Mouse (Mus musculus): ENCODE data around the gene Ip6k1. TPM values are rescaled to one million over a fixed set of nuclear protein-coding genes. Genes with fewer than 3 reads are reported as not detected.

Ip6k1 gene
- polyA plus RNA-seq, 1 experiment from 2014 or later, result 65.5 TPM

DNA sequence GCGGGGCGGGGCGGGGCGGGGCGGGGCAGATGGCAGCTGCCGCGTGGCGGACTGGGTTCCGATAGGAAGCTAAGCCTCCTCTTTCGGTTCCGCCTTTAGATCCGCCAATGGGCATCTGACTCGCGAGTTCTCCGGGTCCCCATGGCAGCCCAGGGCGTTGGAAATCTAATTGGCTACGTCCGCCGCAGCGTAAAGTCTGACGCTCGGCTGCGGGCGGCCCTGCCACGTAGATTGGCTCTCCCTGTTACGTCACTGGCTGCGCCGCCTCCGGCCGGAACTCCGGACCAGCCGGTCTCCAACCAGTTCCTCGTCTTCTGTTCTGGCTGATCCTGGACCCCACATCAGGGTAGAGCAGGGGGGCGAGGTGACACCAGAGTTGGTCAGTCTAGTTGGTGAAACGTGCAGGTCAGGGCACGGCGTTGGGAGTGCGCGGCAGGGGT lies 46.7 kb downstream of the Ip6k1 start, which contains the start of gene Gmppb:
Gmppb (plus strand) TSS at position 227 of the 440 bp plus-strand sequence.
- no peaks in the 10 kb centered on the region for H3K9me3 ChIP-seq
- H3K36me3 ChIP-seq, result peaks cover 69% of the 10 kb centered on the region
- WGBS, result under 1% methylated on average over 39 of the region's 39 CpGs

DNA sequence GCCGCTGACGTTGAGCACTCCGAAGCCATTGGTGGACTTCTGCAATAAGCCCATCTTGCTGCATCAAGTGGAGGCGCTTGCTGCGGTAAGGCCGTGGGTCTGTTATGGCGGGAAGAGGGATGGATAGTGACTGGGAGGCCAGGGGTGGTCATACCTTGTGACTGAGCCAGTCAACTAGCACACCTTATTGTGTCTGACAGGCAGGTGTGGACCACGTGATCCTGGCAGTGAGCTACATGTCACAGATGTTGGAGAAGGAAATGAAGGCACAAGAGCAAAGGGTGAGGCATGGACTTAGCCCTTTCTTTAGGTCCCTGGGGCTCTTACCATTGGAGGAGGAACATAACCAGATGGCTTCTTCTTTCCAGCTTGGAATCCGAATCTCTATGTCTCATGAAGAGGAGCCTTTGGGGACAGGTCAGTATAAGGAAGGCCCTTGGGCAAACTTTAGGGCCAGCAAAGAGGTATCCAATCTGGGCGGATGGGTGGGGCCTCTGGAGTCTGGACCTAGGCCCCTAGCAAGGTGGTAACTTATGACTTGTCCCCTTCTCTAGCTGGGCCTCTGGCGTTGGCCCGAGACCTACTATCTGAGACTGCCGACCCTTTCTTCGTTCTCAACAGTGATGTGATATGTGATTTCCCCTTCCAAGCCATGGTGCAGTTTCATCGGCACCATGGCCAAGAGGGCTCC lies 47.4 kb downstream of the Ip6k1 start:
- peaks cover 39% of the 10 kb centered on the region for H3K4me1 ChIP-seq (replicated peaks)

More for the DNA sequence above, 46.7 kb downstream of the Ip6k1 start, which contains the start of gene Gmppb:
- Histone ChIP-seq H3K27me3 (ENCODE audit: insufficient read depth, poor library complexity, severe bottlenecking) (no peaks in the 10 kb centered on the region), H3K4me1 (replicated peaks) (peaks cover 39% of the 10 kb centered on the region), H3K27ac (peak within 1 kb of the TSS; percentile 86), H3K4me3 (peak within 1 kb of the TSS; percentile 75)
- peak; percentile 97 for DNase-seq (ENCODE audit: low spot score)

DNA sequence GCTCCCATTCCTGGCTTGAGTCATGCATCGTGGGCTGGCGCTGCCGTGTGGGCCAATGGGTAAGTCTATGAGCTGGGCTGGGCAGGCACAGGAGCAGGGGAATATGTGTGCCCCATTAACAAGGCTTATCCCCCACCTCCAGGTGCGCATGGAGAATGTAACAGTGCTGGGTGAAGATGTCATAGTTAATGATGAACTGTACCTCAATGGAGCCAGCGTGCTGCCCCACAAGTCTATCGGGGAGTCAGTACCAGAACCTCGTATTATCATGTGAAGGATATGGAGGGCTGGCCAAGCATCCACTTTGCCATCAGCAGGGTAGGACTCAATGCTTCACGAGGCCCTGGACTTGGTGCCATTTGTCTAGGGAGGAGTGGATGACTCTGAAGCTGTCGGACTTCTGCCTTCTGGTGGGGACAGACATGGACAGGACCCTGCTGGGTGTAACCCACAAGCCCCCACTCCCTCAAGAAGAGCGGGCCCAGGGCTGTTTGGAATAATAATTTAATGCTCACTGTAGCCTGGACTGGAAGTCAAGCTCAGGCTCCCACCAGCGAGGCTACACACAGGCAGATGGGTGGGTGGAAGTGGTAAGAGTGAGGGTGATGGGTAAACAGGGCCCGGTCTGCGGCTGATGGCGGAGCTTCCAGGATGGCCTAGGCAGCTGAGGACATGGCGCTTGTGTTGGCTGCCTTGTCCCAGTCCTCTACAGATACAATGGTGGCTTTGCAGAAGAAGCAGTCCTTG lies 49.1 kb downstream of the Ip6k1 start:
- peaks cover 73% of the 10 kb centered on the region for H3K36me3 ChIP-seq
- H3K4me3 ChIP-seq, result no peak overlapping the region
- WGBS, result 93% methylated on average over 15 of the region's 15 CpGs
- H3K9me3 ChIP-seq, result no peaks in the 10 kb centered on the region
- no peaks in the 10 kb centered on the region for H3K27me3 ChIP-seq (ENCODE audit: insufficient read depth, poor library complexity, severe bottlenecking)
- H3K27ac ChIP-seq, result no peak overlapping the region
- no peak for DNase-seq (ENCODE audit: low spot score)
- H3K4me1 ChIP-seq (replicated peaks), result peaks cover 39% of the 10 kb centered on the region

More for the DNA sequence above, 47.4 kb downstream of the Ip6k1 start:
- Histone ChIP-seq H3K36me3 (peaks cover 73% of the 10 kb centered on the region), H3K27ac (peak overlapping the region; percentile 86), H3K27me3 (ENCODE audit: insufficient read depth, poor library complexity, severe bottlenecking) (no peaks in the 10 kb centered on the region), H3K4me3 (peak overlapping the region; percentile 75), H3K9me3 (no peaks in the 10 kb centered on the region)
- no peak for DNase-seq (ENCODE audit: low spot score)
- 45% methylated on average over 15 of the region's 15 CpGs for WGBS

DNA sequence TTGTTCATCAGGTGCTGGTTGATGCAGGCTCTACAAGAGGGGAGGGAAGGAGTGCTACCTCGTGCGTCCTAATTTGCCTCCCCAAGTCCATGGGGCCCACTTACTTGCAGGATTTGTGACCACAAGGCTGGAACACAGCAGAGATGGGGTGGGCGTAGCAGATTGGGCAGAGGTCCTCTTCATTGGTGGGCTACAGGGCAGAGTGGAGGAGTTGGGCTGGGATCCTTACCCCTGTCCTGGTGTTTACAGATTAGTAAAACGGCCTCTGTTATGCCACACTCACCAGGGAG lies 49.6 kb downstream of the Ip6k1 start:
- 84% methylated on average over 4 of the region's 4 CpGs for WGBS
- no peaks in the 10 kb centered on the region for H3K9me3 ChIP-seq
- peaks cover 73% of the 10 kb centered on the region for H3K36me3 ChIP-seq
- H3K4me1 ChIP-seq (replicated peaks), result peaks cover 41% of the 10 kb centered on the region
- H3K27ac ChIP-seq, result no peak overlapping the region
- DNase-seq (ENCODE audit: low spot score), result no peak
- H3K27me3 ChIP-seq (ENCODE audit: insufficient read depth, poor library complexity, severe bottlenecking), result no peaks in the 10 kb centered on the region
- no peak overlapping the region for H3K4me3 ChIP-seq

DNA sequence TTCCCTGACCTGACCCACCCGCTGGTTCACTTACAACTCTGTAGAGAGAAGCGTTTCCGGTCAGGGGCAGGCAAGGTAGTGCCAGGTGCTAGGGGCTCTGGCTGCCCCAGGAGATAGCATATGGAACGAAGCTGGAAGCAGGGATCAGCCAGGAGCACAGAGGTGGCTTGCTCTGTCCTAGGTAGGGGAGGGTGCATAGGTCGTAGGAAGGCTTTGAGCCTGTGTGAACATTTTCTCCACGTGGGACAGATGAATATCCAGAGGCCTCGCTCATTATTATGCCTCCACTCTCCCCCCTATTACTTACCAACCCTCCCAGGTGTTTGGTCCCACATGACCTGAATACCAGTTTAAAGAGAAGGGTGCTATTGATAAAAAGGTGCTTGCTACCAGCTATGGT lies 50.1 kb downstream of the Ip6k1 start:
- H3K36me3 ChIP-seq, result peaks cover 73% of the 10 kb centered on the region
- WGBS, result 70% methylated on average over 7 of the region's 7 CpGs
- H3K4me3 ChIP-seq, result no peak overlapping the region
- H3K4me1 ChIP-seq (replicated peaks), result peaks cover 40% of the 10 kb centered on the region
- DNase-seq (ENCODE audit: low spot score), result no peak
- H3K27me3 ChIP-seq (ENCODE audit: insufficient read depth, poor library complexity, severe bottlenecking), result no peaks in the 10 kb centered on the region
- no peak overlapping the region for H3K27ac ChIP-seq
- no peaks in the 10 kb centered on the region for H3K9me3 ChIP-seq

DNA sequence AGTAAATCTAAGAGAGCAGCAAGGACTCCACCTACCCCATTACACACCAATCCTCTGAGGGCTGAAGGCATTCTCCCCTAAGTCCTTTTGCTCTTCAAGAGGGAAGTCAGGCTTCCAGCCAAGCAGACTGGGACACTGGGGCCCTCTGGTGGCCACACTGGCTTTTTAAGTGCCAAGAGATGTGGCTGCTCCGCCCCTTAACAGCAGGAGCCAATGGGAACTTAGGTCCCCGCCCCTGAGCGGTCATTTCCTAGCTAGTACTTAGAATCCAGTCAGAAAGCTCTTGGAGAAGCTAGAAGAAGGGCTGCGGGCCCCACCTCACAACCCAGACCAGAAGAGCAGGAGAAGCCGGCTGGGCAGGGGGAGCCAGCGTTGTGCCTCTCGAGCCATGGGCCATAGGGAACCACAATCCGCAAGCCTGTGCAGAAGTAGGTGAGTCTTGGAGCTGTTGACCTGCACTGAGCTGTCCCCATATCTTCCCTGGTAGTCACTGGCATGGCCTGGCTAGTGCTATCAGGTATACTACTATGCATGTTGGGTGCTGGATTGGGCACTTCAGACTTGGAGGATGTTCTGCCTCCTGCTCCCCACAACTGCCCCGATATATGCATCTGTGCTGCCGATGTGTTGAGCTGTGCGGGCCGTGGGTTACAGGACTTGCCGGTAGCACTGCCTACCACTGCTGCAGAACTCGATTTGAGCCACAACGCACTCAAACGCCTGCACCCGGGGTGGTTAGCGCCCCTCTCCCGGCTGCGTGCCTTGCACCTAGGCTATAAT lies 50.8 kb downstream of the Ip6k1 start, which contains the start of gene Amigo3:
Amigo3 (plus strand) TSS at position 275 of the 780 bp plus-strand sequence.
- Histone ChIP-seq H3K4me1 (replicated peaks) (peaks cover 33% of the 10 kb centered on the region), H3K4me3 (peak within 1 kb of the TSS; percentile 32), H3K27me3 (ENCODE audit: insufficient read depth, poor library complexity, severe bottlenecking) (no peaks in the 10 kb centered on the region), H3K27ac (peak within 1 kb of the TSS; percentile 51; the same call in 1 of the 2 replicates), H3K36me3 (peaks cover 73% of the 10 kb centered on the region), H3K9me3 (no peaks in the 10 kb centered on the region)
- DNase-seq (ENCODE audit: low spot score), result peak; percentile 95
- 55% methylated on average over 20 of the region's 20 CpGs for WGBS

DNA sequence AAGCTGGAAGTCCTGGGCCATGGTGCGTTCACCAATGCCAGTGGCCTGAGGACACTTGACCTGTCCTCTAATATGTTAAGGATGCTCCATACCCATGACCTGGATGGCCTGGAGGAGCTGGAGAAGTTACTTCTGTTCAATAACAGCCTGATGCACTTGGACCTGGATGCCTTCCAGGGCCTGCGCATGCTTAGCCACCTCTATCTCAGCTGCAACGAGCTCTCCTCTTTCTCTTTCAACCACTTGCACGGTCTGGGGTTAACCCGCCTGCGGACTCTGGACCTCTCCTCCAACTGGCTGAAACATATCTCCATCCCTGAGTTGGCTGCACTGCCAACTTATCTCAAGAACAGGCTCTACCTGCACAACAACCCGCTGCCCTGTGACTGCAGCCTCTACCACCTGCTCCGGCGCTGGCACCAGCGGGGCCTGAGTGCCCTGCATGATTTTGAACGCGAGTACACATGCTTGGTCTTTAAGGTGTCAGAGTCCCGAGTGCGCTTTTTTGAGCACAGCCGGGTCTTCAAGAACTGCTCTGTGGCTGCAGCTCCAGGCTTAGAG lies 51.4 kb downstream of the Ip6k1 start:
- Histone ChIP-seq H3K27me3 (ENCODE audit: insufficient read depth, poor library complexity, severe bottlenecking) (no peaks in the 10 kb centered on the region), H3K27ac (no peak overlapping the region), H3K4me3 (no peak overlapping the region), H3K4me1 (replicated peaks) (peaks cover 27% of the 10 kb centered on the region), H3K36me3 (peaks cover 80% of the 10 kb centered on the region), H3K9me3 (no peaks in the 10 kb centered on the region)
- no peak for DNase-seq (ENCODE audit: low spot score)
- WGBS, result 93% methylated on average over 15 of the region's 15 CpGs

DNA sequence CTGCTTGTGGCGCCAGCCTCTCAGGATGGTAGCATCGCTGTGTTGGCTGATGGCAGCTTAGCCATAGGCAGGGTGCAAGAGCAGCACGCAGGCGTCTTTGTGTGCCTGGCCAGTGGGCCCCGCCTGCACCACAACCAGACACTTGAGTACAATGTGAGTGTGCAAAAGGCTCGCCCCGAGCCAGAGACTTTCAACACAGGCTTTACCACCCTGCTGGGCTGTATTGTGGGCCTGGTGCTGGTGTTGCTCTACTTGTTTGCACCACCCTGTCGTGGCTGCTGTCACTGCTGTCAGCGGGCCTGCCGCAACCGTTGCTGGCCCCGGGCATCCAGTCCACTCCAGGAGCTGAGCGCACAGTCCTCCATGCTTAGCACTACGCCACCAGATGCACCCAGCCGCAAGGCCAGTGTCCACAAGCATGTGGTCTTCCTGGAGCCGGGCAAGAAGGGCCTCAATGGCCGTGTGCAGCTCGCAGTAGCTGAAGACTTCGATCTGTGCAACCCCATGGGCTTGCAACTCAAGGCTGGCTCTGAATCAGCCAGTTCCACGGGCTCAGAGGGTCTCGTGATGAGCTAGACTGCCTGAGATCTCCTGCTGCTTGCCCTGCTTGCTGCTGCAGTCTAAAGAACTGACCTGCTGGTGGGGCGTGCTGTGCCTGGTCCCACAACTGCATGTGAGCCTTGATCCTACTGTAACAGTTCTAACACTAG lies 52.2 kb downstream of the Ip6k1 start:
- DNase-seq (ENCODE audit: low spot score), result no peak
- no peak overlapping the region for H3K27ac ChIP-seq
- peaks cover 25% of the 10 kb centered on the region for H3K4me1 ChIP-seq (replicated peaks)
- WGBS, result 93% methylated on average over 22 of the region's 22 CpGs
- H3K36me3 ChIP-seq, result peaks cover 87% of the 10 kb centered on the region
- no peak overlapping the region for H3K4me3 ChIP-seq
- H3K27me3 ChIP-seq (ENCODE audit: insufficient read depth, poor library complexity, severe bottlenecking), result no peaks in the 10 kb centered on the region
- no peaks in the 10 kb centered on the region for H3K9me3 ChIP-seq

DNA sequence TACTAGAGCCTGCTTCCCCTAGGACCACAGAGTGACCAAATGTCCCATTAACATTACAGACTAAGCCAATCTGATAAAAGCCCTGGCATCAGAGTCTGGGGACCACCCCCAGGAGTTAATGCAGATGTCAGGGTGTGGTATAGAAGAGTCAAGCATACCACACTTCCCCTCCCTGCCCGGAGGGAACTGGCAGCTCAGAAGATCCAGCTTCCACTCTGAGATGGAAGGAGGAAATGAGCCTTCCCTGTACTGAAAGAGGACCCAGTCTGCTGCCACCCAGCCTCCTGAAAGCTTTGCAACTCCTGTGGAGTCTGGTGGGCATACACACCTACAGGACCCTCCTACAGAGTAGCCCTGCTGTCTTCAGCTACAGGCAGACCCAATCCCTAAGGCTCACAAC lies 52.8 kb downstream of the Ip6k1 start:
- no peak for DNase-seq (ENCODE audit: low spot score)
- H3K4me3 ChIP-seq, result no peak overlapping the region
- 76% methylated on average over 1 of the region's 1 CpGs for WGBS
- peaks cover 20% of the 10 kb centered on the region for H3K4me1 ChIP-seq (replicated peaks)
- peaks cover 93% of the 10 kb centered on the region for H3K36me3 ChIP-seq
- H3K27ac ChIP-seq, result no peak overlapping the region
- H3K27me3 ChIP-seq (ENCODE audit: insufficient read depth, poor library complexity, severe bottlenecking), result no peaks in the 10 kb centered on the region
- H3K9me3 ChIP-seq, result no peaks in the 10 kb centered on the region

DNA sequence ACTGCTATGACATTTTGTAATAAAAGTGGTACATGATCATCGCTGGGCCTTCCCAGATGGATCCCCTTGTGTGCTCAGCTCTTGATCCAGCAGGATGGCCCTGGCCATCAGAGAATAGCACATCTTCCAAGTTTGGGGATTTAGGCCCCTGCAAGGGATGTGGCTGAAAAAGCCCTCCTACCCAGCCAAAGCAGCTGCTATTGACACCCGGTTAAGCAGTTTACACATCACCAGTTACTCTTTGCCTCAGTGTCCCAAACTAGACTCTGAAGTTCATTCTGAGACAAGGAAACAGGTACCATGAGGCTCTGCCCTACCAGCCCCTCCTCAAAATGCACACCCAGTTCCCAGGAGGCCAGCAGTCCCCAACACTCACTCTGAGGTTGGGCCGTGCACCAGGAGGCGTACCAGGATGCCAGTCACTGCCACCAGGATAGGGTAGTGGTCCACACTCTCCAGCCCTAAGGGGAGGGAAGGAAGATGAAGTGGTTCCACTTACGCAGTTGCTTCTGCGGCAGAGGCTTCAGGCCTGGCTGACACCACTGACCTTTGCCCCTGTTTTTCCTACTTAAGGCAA lies 53.4 kb downstream of the Ip6k1 start:
- 89% methylated on average over 6 of the region's 6 CpGs for WGBS
- no peak for DNase-seq (ENCODE audit: low spot score)
- Histone ChIP-seq H3K36me3 (peaks cover 91% of the 10 kb centered on the region), H3K4me1 (replicated peaks) (peaks cover 17% of the 10 kb centered on the region), H3K9me3 (no peaks in the 10 kb centered on the region), H3K4me3 (no peak overlapping the region), H3K27me3 (ENCODE audit: insufficient read depth, poor library complexity, severe bottlenecking) (no peaks in the 10 kb centered on the region), H3K27ac (no peak overlapping the region)

DNA sequence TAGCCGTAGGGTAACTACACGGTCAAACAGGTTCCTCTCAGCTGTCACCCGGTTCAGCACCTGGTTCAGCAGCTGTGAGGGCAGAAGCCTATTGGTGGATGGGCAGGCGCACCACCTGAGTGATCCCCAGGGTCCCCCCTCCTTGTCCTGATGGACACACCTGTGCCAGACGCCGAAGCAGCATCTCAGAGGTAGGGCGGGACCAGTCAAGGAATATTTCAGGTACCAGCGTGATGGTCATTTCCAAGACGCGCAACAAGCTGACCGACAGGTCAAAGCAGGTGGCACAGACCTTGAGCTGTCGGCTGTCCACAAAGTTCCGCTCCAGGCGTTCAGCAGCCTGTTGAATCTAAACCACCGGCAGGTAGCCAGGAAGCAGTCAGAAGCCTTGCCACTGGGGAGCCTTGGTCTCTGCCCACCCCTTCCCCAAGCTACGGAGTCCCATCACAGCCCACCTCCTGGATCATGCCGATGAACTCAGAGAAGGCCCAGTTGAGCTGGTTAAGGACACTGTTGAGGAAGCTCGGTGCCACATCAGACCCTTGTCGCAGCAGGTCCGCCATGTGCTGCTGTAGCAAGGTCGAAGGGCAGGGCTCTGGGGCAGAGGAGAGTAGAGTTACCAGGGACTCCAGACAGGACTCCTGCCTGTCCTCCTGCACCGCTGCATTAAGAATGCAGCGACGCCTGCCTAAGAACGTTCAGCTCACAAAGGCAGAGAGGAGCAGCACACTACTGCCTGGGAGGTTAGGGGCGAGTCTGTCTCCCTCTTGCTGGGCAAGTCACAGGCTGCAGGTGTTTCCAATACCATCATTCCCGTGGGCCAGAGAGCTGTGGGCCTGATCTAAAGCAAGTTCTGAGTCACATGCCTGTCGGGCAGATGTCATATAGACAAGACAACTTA lies 54.3 kb downstream of the Ip6k1 start:
- Histone ChIP-seq H3K9me3 (no peaks in the 10 kb centered on the region), H3K4me1 (replicated peaks) (peaks cover 17% of the 10 kb centered on the region), H3K27me3 (ENCODE audit: insufficient read depth, poor library complexity, severe bottlenecking) (no peaks in the 10 kb centered on the region), H3K4me3 (no peak overlapping the region; the same call in 1 of the 2 replicates), H3K27ac (no peak overlapping the region), H3K36me3 (peaks cover 88% of the 10 kb centered on the region)
- 77% methylated on average over 28 of the region's 28 CpGs for WGBS
- no peak for DNase-seq (ENCODE audit: low spot score)
